Mouse (Mus musculus) E14TG2a.4 (cell line): ENCODE data around the gene Slc12a4.

Experiments used
- CTCF ChIP-seq: conservative IDR thresholded peaks from 2 replicates; pipeline ENCODE4 v1.5.1; 2014; ENCODE audit warnings: low read length
- NANOG ChIP-seq: IDR thresholded peaks from 2 replicates; pipeline ENCODE4 v1.6.1; 2014; ENCODE audit warnings: borderline replicate concordance, low read length, mixed read lengths
- POU5F1 ChIP-seq: IDR thresholded peaks from 2 replicates; pipeline ENCODE4 v1.6.1; 2014; ENCODE audit warnings: low read length, borderline replicate concordance

DNA sequence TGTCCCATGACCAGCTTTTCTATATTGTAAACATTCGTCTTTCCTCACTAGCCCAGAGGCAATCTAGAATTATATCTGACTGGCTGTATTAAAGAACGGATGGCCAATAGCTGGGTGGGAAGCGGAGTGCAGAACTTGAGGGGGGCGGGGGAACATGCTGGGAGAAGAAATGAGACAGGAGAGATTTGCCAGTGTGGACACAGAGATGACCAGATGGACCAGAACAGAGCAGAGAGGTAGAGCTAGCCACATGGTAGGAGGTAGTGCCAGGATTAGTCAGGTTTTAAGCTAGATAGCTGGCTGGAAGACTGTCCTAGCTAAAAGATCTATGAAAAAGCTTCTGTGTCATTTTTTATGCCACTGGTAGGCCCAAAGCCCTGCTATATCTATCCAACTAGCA, 36.0 kb upstream of the Slc12a4 start:
- TF ChIP-seq CTCF: no peak
- no peak for TF ChIP-seq POU5F1
- TF ChIP-seq NANOG: no peak
